Mouse (Mus musculus): ENCODE measurements at regions not wholly inside any gene's neighbourhood (a gene's known extent, or its start where the extent isn't known, plus 50 kb on each side); places are given as distances from the start of the nearest gene placed in this dataset.

- Histone ChIP-seq H3K79me2 (replicated peaks; ENCODE audit: control insufficient read depth, extremely low read depth, insufficient read depth, poor library complexity, severe bottlenecking) (no peaks in the 10 kb centered on the region), H3K4me1 (ENCODE audit: control insufficient read depth in 1 of 2, insufficient read depth in 2 of 2) (peaks cover 6 to 9% of the 10 kb centered on the region in 2 experiments), H3K9me3 (replicated peaks; ENCODE audit: low read length) (no peaks in the 10 kb centered on the region), H3K4me2 (ENCODE audit: insufficient read depth, low read depth, poor library complexity, severe bottlenecking) (no peak overlapping the region), H3K27ac (ENCODE audit: insufficient read depth, low read depth) (no peak overlapping the region), H3K4me3 (replicated peaks in 1 of 3; ENCODE audit: low read depth in 2 of 3, low read length in 2 of 3, poor library complexity in 1 of 3) (no peak overlapping the region), H3K36me3 (replicated peaks in 1 of 2; ENCODE audit: control insufficient read depth in 1 of 2, insufficient read depth in 1 of 2, low read length in 1 of 2) (no peaks in the 10 kb centered on the region), H3K27me3 (replicated peaks) (no peaks in the 10 kb centered on the region), H3K9ac (ENCODE audit: insufficient read depth, low read depth) (no peak overlapping the region)
- in situ Hi-C loops (cut with MboI; ENCODE audit: low pct_ligation_motif_present, low pct_unique_long_range_greater_than_20kb, low sequenced_read_pairs) (no loop called here), dilution Hi-C loops (cut with MboI; ENCODE audit: extremely low pct_ligation_motif_present, extremely low pct_unique_long_range_greater_than_20kb, low sequenced_read_pairs) (no loop called here)
- DNase-seq (ENCODE audit: extremely low read depth): no peak
- TF ChIP-seq GABPA (IDR thresholded peaks at IDR 0.05; ENCODE audit: insufficient replicate concordance, low read depth, low read length) (no peak), JUND (conservative IDR thresholded peaks at IDR 0.05; ENCODE audit: low read depth, low read length) (no peak), CHD1 (IDR thresholded peaks at IDR 0.05; ENCODE audit: low read depth, low read length) (no peak), CTCF (conservative IDR thresholded peaks at IDR 0.05 in 1 of 2, IDR thresholded peaks at IDR 0.05 in 1 of 2; ENCODE audit: low read depth in 2 of 2, low read length in 2 of 2) (no peak), TCF12 (IDR thresholded peaks at IDR 0.05; ENCODE audit: low read depth, low read length) (no peak), ETS1 (conservative IDR thresholded peaks at IDR 0.05; ENCODE audit: low read depth, low read length) (no peak), MAFK (IDR thresholded peaks at IDR 0.05; ENCODE audit: insufficient replicate concordance, low read length) (no peak), NRF1 (IDR thresholded peaks at IDR 0.05; ENCODE audit: low read depth, low read length) (no peak), ZMIZ1 (IDR thresholded peaks at IDR 0.05; ENCODE audit: low read depth, low read length) (no peak), HCFC1 (IDR thresholded peaks at IDR 0.05; ENCODE audit: low read depth, low read length) (no peak), MEF2A (IDR thresholded peaks at IDR 0.05; ENCODE audit: borderline replicate concordance, low read depth, low read length) (no peak), ZKSCAN1 (IDR thresholded peaks at IDR 0.05; ENCODE audit: borderline replicate concordance, low read depth, low read length) (no peak), E2F4 (IDR thresholded peaks at IDR 0.05; ENCODE audit: insufficient replicate concordance, low read depth, low read length) (no peak), MXI1 (IDR thresholded peaks at IDR 0.05; ENCODE audit: low read depth, low read length) (no peak), SIN3A (IDR thresholded peaks at IDR 0.05; ENCODE audit: low read length) (no peak)
Observed at GRCm38 (mm10) chrX:57708501-57708900, 204.9 kb upstream of the Gpr101 start.

- Histone ChIP-seq H3K9me3 (replicated peaks; ENCODE audit: low read length) (no peaks in the 10 kb centered on the region), H3K27me3 (replicated peaks) (no peaks in the 10 kb centered on the region), H3K4me1 (ENCODE audit: control insufficient read depth in 1 of 2, insufficient read depth in 2 of 2) (peaks cover 6 to 9% of the 10 kb centered on the region in 2 experiments), H3K79me2 (replicated peaks; ENCODE audit: control insufficient read depth, extremely low read depth, insufficient read depth, poor library complexity, severe bottlenecking) (no peaks in the 10 kb centered on the region), H3K36me3 (replicated peaks in 1 of 2; ENCODE audit: control insufficient read depth in 1 of 2, insufficient read depth in 1 of 2, low read length in 1 of 2) (no peaks in the 10 kb centered on the region), H3K4me3 (replicated peaks in 1 of 3; ENCODE audit: low read depth in 2 of 3, low read length in 2 of 3, poor library complexity in 1 of 3) (no peak overlapping the region), H3K9ac (ENCODE audit: insufficient read depth, low read depth) (no peak overlapping the region), H3K4me2 (ENCODE audit: insufficient read depth, low read depth, poor library complexity, severe bottlenecking) (no peak overlapping the region), H3K27ac (ENCODE audit: insufficient read depth, low read depth) (no peak overlapping the region)
- TF ChIP-seq TBP (conservative IDR thresholded peaks at IDR 0.05; ENCODE audit: low read depth, low read length) (no peak), IRF4 (IDR thresholded peaks at IDR 0.05; ENCODE audit: low read depth, low read length) (no peak), MEF2A (IDR thresholded peaks at IDR 0.05; ENCODE audit: borderline replicate concordance, low read depth, low read length) (no peak), MAZ (IDR thresholded peaks at IDR 0.05; ENCODE audit: low read depth, low read length) (no peak), MXI1 (IDR thresholded peaks at IDR 0.05; ENCODE audit: low read depth, low read length) (no peak), JUND (conservative IDR thresholded peaks at IDR 0.05; ENCODE audit: low read depth, low read length) (no peak), CHD2 (IDR thresholded peaks at IDR 0.05; ENCODE audit: low read length) (no peak), UBTF (IDR thresholded peaks at IDR 0.05; ENCODE audit: low read depth, low read length) (no peak), USF1 (IDR thresholded peaks at IDR 0.05; ENCODE audit: low read depth, low read length) (no peak), POLR2AphosphoS2 (IDR thresholded peaks at IDR 0.05; ENCODE audit: low read depth, low read length) (no peak), EP300 (IDR thresholded peaks at IDR 0.05; ENCODE audit: low read length) (no peak)
- in situ Hi-C loops (cut with MboI; ENCODE audit: low pct_ligation_motif_present, low pct_unique_long_range_greater_than_20kb, low sequenced_read_pairs) (no loop called here), dilution Hi-C loops (cut with MboI; ENCODE audit: extremely low pct_ligation_motif_present, extremely low pct_unique_long_range_greater_than_20kb, low sequenced_read_pairs) (no loop called here)
- DNase-seq (ENCODE audit: extremely low read depth): no peak
Observed at GRCm38 (mm10) chrX:57707932-57708331, 204.4 kb upstream of the Gpr101 start.

Measured in CH12.LX (cell line).